Mouse (Mus musculus) CH12.LX (cell line): Measurements from ENCODE around the gene Ica1.

Experiments
- EP300 ChIP-seq: IDR thresholded peaks from 2 replicates; pipeline ENCODE4 v1.6.1; 2011; ENCODE audit warnings: low read length, improper control_type of control experiment
- PAX5 ChIP-seq: IDR thresholded peaks from 2 replicates; pipeline ENCODE4 v1.6.1; 2012; ENCODE audit warnings: low read length, inconsistent platforms, mixed read lengths
- POLR2A ChIP-seq: IDR thresholded peaks from 2 replicates; pipeline ENCODE4 v1.6.1; 2011; ENCODE audit warnings: low read depth, mild to moderate bottlenecking, improper control_type of control experiment, low read length

- TF ChIP-seq PAX5, result no peak
- TF ChIP-seq POLR2A, result no peak
- no peak for TF ChIP-seq EP300
Observed at GRCm38 (mm10) chr6:8769803-8770202, 8.5 kb downstream of the Ica1 start.
